Mouse (Mus musculus): ENCODE measurements around the gene Tmem266.

Gene Tmem266

DNA sequence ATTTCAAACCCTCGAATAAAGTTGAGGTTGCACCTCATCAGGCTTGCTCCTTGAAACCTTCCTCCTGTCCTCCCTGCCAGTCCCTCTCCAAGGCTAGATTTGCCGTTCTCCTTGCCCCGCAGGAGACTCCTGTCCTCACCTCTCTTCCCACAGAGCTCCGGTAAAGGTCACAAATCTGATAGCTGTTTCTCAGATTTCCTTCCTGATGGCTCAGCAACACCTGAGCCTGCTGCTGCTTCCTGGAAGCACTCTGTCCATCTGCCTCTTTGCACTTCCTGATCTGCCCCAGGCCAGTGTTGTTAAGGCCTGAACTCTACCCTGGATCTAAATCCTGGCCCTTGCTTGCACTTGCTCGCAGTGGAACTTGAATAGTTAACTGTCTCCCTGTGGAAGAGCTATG, 5.8 kb downstream of the Tmem266 start:
- DNase-seq (ENCODE audit: low spot score) = no peak

DNA sequence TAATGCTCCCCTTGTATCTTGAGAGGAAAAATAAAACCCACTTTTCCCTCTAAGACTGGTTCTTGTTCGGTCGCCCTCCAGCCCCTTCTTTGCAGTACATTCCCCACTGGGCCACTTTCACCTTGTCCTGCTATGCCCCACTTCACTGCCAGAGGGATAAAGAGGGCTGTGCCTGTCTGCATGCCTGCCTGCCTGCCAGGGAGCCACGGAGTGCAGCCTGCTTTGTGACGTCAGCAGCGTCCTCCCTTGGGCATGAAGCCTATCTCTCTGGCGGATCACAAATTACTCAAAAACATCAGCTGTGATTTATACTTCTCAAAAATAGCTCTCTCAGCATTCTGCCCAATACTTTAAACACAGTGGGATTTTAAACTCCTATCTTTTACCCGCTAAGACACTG, 6.2 kb downstream of the Tmem266 start:
- DNase-seq (ENCODE audit: low spot score) = no peak

DNA sequence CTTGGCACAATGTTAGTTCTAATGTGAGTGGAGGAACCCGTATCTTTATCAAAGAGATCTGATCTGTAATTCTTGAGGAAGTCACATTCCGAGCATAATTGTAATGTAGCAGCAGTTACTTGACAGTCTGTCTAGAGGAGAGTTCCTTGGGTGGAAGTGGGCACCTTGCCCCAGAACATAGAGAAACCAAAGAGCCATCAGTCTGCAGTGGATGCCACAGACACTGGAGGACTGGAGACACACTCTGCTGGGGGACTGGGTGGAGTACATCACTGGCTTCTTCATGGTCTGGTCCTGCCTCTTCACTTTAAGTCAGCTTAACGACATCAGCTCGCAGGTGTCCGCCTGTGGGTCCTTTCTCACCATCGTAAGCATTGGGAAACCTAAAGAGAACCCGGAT, 17.5 kb downstream of the Tmem266 start:
- no peak for DNase-seq (ENCODE audit: low spot score)

DNA sequence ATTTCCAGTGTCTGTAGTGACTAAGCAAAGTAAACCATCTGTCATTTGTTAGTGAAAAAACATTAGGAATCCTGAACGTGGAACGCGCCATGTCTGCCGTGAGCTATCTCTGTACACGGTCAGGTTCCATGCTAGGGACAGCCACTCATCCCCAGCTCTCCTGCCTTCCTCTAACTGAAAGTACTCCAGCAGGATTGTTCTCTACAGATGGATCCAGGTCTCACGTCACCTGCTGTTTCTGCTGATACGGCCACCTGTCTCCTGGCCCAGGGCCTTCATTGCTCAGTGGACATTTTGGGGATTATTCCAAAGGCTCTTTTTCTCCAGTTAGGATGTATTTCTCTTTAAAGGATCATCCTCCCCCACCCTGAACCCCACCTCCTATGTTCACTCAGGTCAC, 18.6 kb downstream of the Tmem266 start:
- DNase-seq (ENCODE audit: low spot score) = no peak

DNA sequence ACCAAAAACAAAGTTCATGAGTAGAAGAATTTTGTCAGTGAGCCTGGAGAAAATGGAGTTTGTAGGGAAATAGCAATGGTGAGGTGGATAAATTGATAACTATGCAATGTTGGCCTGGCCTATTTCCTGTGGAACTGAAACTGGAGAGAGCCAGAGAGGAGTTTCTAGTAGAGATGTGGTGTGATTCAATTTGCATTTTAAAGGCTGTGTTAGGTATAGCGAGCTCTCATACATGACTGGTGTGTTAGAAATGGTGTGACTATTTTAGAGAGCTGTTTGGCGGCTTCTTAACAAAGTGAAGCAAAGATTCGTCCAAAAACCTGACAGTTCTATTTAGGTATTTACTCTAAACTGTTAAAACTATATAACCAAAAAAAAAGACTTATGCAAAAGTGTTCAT, 22.0 kb downstream of the Tmem266 start:
- DNase-seq (ENCODE audit: low spot score) = no peak

DNA sequence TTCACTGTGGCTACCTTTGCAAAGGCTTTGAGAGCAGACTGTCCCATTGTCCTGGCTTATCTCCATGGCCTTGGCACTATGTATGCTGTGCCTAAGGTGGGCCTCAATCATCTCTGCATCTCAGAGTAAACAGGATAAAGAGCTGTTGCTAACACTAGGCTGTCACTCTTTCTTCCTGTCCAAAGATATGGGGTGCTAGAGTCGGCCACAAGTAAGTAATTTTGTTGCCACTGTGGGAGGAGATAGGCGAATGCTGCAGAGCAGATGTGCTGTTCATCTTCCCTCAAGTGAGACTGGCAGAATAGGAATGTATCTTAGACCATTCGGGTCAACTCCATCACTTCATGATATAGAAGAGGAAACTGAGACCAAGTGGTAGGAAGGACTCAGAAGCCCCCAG, 28.0 kb downstream of the Tmem266 start:
- DNase-seq (ENCODE audit: low spot score) = no peak

DNA sequence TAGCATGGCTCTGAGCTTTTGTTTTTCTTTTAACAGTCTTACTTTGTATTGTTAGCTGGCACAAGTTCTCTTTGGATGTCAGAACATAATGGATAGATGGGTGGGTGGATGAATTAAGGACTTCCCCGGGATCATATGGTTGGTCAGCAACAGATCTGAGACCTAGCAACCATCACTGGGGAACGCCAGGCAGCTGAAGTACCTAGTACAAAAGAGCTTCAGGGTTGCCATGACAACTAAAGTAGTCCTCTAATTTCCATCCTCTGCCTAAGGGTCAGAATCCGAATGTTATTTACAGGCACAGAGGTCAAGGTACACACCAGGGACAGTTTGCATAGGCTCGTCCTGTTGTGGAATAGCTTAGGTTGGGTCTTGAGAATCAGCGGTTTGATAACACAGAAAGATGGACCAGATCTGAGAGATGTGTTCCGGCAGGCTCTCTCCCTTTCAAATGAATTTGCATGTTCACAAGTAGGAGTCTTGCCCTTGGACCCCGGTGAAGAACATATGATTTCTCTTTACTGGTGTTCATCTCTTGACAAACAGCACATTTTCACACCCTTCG, 28.6 kb downstream of the Tmem266 start:
- no peak for DNase-seq (ENCODE audit: low spot score)

DNA sequence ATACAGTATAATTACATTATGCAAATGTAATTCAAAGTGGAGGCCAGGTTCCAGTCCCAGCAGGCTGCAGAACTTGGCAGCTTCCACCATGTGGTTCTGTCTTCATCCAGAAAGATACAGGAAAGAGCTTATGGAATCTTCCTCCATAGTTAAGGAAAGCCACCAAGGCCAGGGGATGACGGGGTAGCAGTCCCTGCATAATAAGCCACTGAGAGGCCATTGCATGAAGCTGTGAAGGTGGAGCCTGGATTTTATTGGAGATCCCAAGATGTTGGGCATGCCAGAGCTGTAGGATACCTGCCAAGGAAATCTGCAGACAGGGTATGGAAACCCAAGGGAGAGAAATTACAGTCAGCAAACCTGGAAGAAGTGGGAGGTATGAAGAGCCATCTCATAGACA, 30.5 kb downstream of the Tmem266 start:
- DNase-seq (ENCODE audit: low spot score) = no peak

DNA sequence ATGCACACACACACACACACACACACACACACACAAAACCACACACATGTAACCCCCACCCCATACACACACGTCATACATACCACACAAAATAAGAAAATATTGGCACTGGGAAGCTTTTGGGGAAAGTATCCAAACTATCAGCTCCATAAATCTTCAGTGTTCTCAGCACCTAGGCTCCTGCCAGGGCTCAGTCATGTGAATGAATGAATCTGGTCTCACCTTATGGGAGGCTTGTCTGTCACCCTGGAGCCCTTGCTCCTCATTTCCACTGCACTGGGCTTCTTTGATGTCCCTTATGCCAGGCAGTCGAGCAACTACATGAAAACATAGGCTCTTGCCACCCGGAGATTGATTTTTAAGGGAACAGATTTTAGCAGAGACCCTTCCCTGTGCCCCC, 33.7 kb downstream of the Tmem266 start:
- no peak for DNase-seq (ENCODE audit: low spot score)

DNA sequence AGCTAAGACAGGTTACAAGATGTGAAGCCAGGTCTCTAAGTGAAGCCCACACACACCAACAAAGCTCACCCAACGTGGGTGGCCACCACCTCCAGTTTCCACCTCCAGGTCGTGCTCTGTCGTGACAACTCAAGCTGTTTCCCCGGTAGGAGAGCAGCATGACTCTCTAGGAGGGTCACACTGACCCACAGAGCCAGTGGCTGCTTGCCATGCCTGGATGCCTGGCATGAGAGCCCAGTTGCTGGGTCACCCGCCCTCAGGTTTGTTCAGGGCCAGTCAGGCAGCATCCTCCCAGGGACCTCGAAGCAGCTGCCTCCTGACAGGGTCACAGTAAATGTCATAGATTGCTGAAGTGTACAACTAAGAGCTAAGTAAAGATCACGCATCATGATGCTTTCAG, 34.1 kb downstream of the Tmem266 start:
- no peak for DNase-seq (ENCODE audit: low spot score)

DNA sequence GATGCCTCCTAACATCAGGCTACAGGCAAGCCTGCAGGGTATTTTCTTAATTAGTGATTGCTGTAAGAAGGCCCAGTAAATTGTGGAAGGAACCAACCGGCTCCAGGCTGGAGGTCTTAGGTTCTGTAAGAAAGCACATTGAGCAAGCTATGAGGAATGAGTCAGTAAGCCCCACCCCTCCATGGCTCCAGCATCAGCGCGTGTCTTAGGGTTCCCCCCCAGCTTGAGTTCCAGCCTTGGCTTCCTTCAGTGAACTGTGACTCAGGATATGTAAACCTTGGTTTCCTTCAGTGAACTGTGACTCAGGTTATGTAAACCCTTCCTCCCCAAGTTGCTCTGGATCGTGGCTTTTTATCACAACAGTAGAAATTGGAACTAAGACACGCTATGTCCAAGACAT, 35.3 kb downstream of the Tmem266 start:
- DNase-seq (ENCODE audit: low spot score) = no peak

DNA sequence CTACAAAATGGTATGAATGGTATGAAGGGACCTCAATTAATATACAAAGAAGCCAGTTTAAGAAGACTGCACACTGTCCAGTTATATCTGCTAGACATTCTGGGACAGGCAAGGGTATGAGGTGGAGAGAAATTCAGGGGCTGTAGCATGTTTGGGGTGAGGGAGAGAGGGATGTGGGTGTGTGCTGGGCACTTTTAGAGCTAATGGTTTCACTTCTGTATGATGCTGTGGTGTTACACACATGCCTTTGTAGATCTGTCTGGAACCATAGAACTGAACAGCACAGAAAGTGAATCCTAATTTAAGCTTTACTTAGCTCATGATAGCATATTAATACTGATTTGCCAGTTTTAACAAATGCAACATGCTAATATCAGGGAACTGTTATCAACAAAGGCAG, 37.0 kb downstream of the Tmem266 start:
- no peak for DNase-seq (ENCODE audit: low spot score)

DNA sequence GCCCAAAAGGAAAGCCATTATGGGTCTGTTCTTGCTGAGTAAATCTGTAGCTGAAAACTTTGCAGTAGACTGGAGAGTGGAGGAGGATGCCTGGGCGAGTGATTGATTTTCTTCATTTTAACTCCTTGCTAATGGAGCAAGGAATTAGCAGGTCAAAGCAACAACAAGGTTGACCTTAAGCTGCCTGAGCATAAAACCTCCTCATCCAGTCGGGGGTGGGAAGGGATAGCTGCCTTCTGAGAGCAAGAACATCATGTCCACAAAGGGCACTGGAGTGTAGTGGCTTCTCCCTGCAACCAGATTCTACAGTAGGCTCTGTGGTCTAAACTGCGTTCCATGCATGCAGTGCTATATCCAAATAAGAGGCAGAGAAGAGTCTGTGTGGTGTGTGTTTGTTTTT, 41.3 kb downstream of the Tmem266 start:
- DNase-seq (ENCODE audit: low spot score) = no peak

DNA sequence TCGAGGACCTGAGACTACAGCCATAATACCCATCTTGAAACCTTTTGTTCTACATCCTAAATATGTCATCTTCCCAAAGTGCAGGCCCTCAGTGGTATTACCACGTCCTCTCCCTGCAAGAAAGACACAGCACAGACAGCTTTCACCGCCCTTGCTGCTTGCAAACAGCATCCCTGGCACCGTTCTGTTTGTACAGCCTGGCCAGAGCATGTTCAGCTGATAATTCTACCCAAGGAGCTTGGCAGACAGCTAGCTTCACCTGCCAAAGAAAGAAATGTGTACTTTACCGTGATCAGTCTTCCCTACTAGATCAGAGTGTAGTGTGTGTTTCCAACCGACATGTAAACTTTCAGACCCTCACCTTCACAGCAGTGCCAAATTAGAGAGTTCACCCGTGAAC, 45.2 kb downstream of the Tmem266 start:
- no peak for DNase-seq (ENCODE audit: low spot score)

DNA sequence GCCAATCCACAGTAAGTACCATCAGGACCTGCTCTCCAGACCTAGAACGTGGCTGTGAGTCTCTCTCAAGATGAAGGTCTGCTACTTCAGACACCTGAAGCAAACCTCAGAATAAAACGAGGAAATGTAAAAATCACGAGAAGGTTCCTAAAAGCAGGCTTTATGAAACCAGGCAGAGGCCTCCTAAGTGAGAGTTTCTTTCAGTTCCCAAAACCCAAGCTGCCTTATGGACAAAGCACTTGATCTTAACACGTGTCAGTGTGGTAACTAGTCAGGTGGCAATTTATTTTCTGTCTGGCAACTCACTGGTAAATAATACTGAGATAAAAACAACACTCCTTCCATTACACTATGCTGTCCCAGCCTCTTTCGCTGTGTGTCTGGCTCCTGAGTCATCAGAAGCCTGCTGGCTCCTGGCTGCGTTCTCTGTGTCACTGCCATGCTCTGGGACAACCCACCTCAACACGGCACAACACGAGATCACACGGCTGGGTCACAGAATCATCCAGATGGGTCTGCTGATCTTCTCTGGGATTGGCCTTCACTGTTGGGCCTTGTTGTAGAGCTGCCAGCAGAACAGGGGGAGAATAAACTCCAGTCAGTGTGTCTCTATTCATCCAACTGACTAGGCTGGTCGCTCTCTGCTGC, 51.0 kb downstream of the Tmem266 start:
- no peak for DNase-seq (ENCODE audit: low spot score)

DNA sequence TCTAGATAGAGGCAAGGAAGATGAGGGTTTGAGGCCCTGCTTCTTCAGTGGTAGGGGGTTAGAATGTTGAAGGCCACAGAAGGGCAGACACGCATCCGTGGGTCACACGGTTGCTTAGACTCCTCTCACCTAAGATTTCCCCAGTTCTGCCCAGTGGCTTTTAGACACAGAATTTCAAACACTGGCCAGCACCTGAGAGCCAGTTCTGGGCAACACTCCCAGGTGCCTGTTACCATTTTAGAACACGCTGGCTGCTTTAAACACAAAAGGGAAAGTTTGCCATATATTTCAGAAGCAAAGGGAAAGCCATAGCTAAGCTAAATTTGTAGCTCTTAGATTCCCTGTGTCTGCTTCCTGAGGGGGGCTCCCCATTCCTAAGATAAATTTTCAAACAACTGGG, 54.7 kb downstream of the Tmem266 start:
- no peak for DNase-seq (ENCODE audit: low spot score)

DNA sequence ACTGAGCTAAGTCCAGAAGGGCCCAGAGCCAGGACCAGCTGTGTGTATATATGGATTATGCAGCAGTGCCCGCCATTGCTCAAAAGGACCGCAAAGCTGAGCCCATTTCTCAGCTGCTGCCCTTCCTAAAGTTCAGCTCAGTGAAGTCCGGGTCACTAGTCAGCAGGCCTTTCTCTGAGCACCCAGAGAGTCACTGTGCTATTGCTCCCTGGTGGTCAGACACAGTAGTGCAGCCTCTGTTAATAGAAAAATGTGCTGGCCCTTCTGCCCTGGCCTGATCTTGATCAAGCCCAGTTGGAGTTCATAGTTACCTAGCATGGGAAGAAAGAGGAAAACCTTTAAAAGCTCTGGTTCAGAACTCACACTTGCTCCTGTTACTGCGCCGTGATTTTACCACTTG, 55.7 kb downstream of the Tmem266 start:
- DNase-seq (ENCODE audit: low spot score) = no peak

DNA sequence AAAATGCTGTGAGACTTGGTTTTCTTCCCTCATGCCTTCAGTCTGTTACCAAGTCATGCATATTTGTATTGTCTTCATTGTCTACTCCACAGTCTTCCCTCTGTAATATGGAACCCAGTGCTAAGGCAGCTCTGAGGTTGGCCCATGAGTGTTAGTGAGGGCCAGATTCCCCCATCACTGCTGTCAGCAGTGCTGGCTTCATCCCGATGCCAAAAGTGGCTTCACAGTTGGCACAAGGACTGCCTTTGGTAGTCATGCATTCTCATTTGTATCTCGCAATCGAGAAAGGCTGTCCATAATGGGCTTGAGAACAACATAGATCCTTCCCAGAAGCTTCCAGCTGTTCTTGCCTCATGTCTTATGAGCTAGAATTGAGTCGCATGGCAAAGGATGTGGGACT, 59.4 kb downstream of the Tmem266 start:
- no peak for DNase-seq (ENCODE audit: low spot score)

DNA sequence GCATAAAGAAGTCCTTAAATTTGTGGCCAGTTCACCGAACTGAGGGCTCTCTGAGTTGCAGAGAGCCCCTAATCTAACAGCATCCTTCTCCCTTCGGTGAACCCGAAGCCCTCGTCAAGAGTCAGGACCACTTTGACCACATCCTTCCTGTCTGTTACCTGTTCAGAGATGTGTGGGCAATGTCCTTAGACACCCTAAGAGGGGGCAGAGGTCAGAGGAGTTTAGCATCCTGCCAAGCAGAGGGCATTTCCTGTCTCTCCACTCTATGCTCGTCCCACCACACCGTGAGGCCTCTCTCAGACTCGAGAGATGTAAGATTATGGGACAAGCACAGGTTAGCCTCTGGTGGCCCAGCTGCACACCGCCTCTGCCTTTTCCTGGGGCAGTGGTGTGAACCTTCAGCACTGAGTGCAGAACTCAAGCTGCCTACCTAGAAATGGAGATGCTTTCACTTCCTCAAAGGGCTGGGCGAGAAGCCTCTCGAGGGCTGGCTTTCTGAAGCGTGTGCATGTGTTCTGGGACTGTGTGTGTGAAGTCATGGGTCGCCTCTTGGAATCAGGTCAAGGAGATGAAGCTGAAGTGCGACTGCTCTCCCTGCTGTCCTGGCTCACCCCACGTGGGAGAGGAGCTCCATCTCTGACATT, 61.3 kb downstream of the Tmem266 start:
- DNase-seq (ENCODE audit: low spot score) = peak; percentile 30

DNA sequence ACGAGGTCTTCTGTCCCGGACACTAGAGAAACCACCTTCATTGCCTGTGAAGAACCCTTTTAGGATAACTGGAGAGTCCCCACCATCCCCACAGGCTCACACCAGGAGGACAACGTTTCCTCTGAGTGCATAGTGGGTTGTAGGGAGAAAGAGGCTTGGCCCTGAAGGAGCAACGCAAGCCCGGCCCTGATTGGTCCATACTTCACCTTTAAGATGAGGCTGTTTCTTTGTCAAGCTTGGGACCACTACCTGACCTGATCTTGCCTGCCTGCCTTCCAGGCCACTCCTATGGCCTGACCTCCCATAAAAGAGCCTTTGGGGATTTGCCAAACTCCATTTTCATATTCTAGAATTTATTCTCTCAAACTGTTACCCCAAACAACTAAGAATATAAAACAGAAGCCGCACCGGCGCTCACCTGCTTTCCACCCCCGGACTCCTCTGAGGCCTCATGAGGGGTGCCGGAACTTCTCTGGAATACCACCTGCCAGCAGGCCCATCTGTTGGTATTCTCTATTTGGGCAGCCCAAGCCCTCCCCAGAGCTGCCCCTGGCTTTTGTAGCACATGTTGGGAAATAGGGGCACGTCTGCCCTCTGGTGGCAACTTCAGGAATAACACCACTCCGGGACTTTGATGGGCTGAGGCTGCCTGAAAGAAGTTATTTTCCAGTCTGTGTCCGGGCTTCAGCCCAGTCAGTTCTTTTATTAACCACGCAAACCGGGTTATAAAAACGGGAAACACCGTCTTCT, 65.4 kb downstream of the Tmem266 start:
- DNase-seq (ENCODE audit: low spot score) = peak; percentile 57

DNA sequence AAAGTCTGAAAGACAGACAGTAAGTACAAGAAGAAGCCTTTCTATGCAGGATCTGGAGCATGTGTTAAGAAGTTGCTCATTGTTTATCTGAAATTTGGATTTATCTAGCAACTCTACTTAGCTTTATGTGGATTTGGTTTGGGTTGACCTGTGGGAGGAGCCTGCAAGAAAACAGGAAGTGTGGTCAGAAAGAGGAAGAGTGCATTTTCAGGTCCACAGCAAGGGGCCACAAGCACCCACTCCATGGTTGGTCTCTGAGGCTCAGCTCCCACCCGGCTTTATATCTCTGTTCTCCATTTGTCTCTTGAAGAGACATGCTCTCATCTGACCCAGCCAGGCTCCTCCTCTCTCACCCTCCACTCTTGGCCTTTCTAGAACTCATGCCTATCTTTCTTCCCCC, 68.9 kb downstream of the Tmem266 start:
- DNase-seq (ENCODE audit: low spot score) = no peak

DNA sequence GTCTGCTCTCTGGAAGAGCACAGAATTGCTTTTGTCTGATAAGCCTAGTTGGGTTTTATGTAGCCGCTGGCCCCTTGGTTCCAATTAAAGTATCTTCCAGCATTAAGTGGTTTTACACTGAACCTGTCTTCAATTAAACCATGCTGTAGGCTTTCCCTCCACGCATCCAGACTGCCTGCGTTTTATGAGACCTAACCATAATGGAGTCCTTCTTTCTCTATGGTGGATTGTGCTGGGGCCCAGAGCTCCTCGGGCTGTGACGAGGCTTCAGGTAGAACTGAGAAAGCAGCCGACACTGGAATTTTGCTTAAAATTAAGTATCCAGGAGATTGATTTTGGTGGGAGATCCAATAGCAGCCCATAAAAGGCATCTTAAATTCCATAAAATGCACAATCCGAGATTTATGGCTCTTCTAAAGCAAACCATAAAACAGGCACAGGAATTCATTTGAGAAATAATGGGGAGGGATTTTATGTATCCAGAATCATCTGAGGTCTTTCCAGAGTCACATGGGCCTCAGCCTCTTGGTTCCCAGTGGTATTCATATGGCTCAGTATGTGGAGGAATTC, 72.4 kb downstream of the Tmem266 start:
- DNase-seq (ENCODE audit: low spot score) = no peak

DNA sequence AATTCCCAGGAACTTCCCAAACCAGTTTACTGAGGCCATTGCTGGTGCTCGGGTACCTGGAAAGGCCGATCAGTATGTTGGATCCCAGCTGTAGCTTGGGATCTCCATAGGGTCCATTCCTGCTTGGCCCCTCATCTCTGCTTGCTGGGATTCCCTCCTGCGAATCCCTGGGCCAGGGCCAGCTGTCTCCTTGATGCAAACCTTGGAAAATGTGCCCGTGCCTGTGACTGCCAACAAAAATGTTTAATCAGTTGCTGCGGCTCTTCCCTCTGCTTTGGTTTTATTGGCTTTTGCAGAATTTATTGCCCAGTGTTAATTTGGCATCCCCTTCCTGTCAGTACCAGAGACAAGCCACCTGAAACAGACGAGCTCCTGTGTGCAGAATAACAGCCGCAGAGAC, 75.6 kb downstream of the Tmem266 start:
- no peak for DNase-seq (ENCODE audit: low spot score)
